Comparison of ENCODE assay signal across 27 mouse cellular contexts in genomic region chr16:17556907-17557306, GRCm38 (mm10). TPM values are rescaled to one million over a fixed set of nuclear protein-coding genes. Genes with fewer than 3 reads are reported as not detected.
"Had no signal": no experiment of that assay in that cellular context is flagged by ENCODE, and none has a peak within 500 bp of the region (broad histone marks: within the 10 kb centered on the region; RNA-seq: fewer than 3 reads in every experiment).

No protein-coding gene starts in this region.

- H3K4me3 ChIP-seq: heart, adult 2 months; heart, embryonic 13.5 days; heart, embryonic 15.5 days; hindbrain, embryonic 10.5 days; hindbrain, embryonic 12.5 days; intestine, embryonic 15.5 days; layer of hippocampus, adult 2 months; left cerebral cortex, adult 2 months; limb, embryonic 10.5 days; limb, embryonic 12.5 days; liver, embryonic 13.5 days had no signal

- H3K9ac ChIP-seq: heart, embryonic 13.5 days; heart, embryonic 15.5 days; hindbrain, embryonic 12.5 days; hindbrain, embryonic 14.5 days; intestine, embryonic 15.5 days; limb, embryonic 12.5 days; liver, embryonic 13.5 days had no signal

- ATAC-seq: hindbrain, embryonic 16.5 days; inflammation-experienced regulatory T-cells, adult 6 months; intestine, embryonic 15.5 days; intestine, postnatal 0 days had no signal

- H3K27me3 ChIP-seq: heart, embryonic 13.5 days; intestine, embryonic 15.5 days had no signal

- H3K4me2 ChIP-seq: heart, embryonic 11.5 days; heart, embryonic 13.5 days; heart, embryonic 15.5 days; hindbrain, embryonic 12.5 days; hindbrain, embryonic 14.5 days; intestine, embryonic 15.5 days; limb, embryonic 12.5 days; liver, embryonic 11.5 days; liver, embryonic 13.5 days had no signal

- H3K27ac ChIP-seq: heart, adult 2 months; heart, embryonic 13.5 days; heart, embryonic 15.5 days; hindbrain, embryonic 10.5 days; hindbrain, embryonic 12.5 days; hindbrain, embryonic 14.5 days; intestine, embryonic 15.5 days; kidney, postnatal 0 days; layer of hippocampus, adult 2 months; limb, embryonic 10.5 days; limb, embryonic 12.5 days; liver, embryonic 13.5 days had no signal

- DNase-seq: gastrocnemius, postnatal 14 days; gastrocnemius, postnatal 36 days; heart, adult 2 months; heart, postnatal 14 days; heart, postnatal 36 days; kidney, adult 18-20 months; kidney, adult 8-10 months; kidney, postnatal 25 days; kidney, postnatal 4 days; liver; liver, embryonic 13.5 days had no signal

- H3K9me3 ChIP-seq: heart, embryonic 13.5 days; heart, embryonic 15.5 days; hindbrain, embryonic 10.5 days; hindbrain, embryonic 12.5 days; intestine, embryonic 15.5 days; limb, embryonic 10.5 days; limb, embryonic 12.5 days; liver, embryonic 13.5 days had no signal

- H3K36me3 ChIP-seq: heart, embryonic 13.5 days; heart, embryonic 15.5 days; hindbrain, embryonic 10.5 days; hindbrain, embryonic 12.5 days; intestine, embryonic 15.5 days; limb, embryonic 10.5 days; limb, embryonic 12.5 days; liver, embryonic 13.5 days had no signal

RNA-seq across cellular contexts. Expression of gene Lrrc74b, which starts 4.1 kb away (rescaled TPM):
- polyA plus RNA-seq: heart, embryonic 11.5 days; limb, embryonic 10.5 days; limb, embryonic 12.5 days; liver, embryonic 11.5 days; liver, embryonic 13.5 days had no signal

RNA-seq across cellular contexts. Expression of gene P2rx6, which starts 4.8 kb away (rescaled TPM):
- polyA plus RNA-seq: inflammation-experienced regulatory T-cells, adult 6 months; liver, embryonic 13.5 days had no signal
